Mouse (Mus musculus) kidney, postnatal 10 days (tissue): Measurements from ENCODE around the gene Nup133.
"Not testable (repeated sequence)": the region's sequence is repeated elsewhere in the genome, so short reads cannot be mapped to it uniquely, and the experiment has no call there.

Experiments
- DNase-seq: peaks from one replicate; pipeline ENCODE4 v3.0.0; 2021; ENCODE audit warnings: mixed read lengths

Nup133 gene

DNA sequence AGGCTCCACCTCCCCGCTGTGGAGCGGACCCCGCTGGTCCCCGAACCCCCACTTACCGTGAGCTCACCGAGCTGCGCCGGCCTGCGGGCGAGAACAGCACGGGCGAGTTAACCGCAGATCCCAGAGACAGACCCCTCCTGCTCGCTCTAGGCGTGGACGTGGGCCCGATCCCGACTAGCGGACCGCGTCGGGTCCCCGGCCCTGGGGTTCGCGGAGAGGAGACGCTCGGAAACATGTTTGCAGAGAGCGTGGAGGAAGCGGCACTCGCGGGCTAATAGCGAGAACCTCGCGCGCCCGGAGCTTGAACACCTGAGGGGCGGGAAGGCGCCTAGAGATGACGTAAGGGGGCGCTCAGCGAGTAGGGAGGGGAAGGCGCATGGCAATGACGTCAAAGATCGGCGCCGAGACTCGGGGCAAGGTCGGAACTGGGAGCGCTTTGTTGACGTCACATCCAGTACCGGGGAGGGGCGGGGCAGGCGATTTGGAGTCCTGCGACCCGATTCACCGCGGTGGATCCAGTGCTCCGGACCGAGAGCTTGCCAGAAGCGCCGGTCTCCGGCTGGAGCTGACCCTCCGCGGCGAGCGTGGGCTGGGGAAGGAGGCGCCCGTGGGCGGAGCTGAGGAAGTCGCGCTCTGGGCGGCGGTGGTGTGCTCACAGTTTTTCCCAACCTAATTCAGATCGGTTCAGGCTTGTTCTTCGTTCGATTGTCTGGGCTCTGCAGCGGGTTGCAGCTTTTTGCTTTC, at the start of gene Nup133:
Gene Nup133 (minus strand): TSS at position 324 of the 744 bp plus-strand sequence.
- DNase-seq, result peak; percentile 100

DNA sequence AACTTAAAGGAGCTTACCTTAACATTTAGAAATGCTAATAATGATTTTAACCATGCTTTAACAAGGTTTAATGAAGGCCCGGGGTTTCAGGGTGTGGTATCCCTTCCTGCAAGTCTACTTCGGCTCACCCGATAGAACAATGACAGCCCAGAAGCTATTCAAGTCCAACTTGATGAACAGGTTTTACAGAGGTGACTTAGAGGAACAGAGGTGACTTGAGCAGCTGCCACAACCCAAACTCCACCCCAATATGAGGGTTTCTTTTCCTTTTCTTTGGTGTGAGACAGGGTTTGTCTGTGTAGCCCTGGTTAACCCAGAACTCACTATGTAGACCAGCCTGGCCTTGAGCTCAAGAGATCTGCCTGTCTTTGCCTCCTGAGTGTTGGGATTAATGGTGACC, 44.9 kb upstream of the Nup133 start:
- no peak for DNase-seq

DNA sequence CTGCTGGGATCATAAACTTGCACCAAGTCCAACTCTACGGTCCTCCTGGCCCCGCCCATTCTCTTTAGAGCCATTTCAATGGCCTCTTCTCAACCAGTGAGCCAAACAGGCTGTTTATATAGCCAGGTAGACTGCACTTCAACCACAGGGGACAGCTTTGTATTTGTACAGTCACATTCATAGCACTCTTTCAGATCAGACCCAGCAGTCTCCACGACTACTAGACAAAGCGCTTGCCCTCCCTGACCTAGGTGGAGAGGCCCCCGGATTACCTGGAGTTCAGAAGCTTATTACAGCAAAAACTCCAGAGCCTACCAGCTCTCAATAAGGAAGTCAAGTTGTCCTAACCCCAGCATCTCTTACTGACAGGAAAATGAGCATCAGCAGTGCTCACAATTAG, 44.5 kb upstream of the Nup133 start:
- no peak for DNase-seq

DNA sequence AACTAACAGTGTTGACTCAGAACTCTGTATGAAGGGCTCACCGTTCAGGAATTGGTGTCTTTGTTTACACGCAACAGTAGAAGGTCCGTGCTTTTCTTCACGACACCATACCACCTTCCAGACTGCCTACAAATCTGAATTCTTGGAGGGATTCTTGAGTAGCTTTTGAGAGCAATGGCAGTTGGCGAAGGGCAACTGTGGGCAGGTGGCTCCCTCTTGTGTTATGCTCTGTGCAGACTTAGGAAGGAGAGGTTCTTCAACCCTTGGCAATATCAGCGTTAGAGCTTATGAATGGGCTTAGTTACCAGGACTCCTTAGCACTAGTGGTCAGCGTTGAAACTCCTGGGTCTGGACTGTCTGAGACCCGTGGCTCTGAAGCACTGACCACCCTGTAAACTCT, 43.5 kb upstream of the Nup133 start:
- peak; percentile 26 for DNase-seq

DNA sequence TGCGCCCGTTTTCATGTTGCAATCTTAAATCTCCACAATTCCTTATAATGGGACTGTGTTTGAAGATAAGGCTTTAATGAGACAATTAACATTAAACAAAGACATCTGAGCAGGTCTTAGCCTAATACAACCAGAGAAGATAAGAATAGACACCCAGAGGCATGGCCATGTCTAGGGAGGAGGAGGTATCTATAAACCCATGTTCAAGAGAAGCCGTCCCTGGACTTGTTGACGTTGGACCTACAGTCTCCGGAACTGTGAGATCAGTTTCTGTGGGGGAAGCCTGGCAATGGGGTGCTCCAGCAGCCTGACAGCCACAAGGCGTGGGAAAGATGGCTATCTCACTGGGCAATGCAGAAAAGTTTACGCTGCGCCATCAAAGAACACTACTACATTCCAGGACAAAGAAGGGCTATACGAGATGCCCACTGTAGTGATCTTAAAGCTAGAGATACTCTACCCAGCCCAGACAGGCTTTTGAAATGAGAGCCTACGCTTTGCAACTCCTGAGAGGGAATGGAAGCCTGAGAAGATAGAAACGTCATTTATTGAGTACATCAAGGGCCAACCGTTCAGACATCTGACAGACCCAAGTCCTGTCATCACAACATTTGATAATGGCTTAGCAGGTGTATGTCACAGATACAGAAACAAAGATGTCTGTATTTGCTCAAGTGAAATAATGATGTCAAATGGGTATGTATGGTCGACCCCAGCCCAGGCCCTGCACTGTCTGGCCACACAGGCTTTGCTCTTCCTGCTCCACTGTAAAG, 41.4 kb upstream of the Nup133 start:
- no peak for DNase-seq

DNA sequence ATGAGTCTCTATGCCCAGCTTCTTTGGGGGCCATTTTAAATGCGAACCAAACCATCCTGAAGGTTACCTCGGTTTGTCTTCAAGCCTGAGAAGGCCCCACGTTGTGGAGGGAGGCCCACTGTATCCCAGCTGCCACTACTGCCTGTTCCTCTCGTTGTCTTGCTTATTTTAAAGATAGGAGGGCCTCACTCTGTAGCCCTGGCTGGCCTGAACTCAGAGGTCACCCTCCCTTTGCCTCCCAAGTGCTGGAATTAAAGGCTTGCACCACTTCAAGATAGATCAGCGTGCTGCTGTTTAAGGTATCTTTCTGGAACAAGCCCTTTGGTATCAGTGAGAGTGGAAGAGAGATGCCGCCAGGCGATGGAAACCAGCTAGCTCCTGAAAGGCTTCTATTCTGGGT, 40.1 kb upstream of the Nup133 start:
- no peak for DNase-seq

DNA sequence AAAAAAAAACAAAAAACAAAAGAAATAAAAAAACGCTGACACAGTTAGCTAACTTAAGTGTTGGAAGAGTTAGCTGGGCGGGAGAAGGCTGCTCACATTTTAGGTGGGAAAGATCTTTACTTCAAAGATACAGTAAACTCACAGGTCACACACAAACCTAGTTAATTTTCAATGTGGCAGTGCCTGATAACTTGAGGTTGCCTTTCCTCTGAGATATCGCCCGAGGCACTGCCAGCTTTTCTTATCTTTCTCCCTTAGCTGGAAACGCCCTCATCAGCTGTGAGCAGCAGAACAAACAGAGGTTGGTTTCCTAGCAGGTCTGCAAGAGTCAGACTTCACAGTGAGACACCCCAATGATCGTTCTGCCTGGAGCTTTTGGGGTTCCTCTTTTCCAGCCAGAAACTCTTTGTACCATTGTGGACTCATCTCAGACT, 39.6 kb upstream of the Nup133 start:
- no peak for DNase-seq

DNA sequence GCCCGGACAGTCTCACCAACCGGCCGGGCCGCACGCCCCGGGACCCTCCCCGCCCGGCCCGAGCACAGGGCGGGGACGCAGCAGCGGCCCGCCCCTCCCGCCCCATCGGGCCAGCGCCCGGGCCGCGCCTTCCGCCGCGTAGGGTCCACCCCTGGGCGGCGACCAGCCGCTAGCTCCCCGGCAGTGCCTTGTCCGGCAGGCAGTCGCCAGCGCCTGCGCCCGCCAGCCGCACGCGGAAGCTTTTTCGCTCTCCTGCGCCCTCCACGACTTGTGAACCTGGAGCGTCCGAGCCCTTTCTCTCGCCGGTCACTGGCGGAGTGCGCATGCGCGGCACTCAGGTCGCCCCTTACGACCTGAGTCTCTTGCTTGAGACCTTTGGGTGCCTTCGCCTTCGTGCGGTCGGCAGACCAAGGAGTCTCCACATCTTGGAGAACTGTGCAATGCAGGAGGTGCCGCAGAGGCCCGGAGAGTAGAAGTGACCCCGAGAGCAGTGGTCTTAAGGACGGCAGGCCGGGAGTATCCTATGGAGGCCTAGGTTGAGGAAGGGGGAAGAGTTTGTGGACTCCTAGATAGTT, 33.8 kb upstream of the Nup133 start, which contains the start of gene Abcb10:
Gene Abcb10 (minus strand): TSS at position 297 of the 575 bp plus-strand sequence.
- peak; percentile 94 for DNase-seq

DNA sequence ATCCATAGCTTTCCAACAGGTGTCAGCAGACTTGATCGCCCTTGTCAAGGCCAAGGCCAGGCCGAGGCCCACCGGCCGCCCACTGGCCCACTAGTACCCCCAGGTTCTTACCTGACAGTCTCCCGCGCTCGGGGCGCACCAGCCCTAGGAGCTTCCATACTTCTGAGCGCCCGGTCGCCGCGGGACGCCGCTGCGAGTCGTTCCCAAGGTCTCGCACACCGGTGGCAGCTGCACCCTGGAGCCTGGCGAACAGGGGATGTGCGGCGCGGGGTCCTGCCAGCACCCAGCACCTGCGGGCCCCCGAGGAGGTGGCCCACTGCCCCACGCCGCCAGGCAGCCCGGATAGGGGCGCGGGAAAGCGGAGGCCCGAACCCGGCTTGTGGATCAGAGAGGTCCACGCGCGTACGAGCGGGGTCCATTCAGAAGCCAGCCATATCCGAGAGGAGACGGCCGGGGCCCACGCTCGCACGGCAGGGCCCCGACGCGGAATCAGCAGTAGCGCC, 33.3 kb upstream of the Nup133 start:
- no peak for DNase-seq

DNA sequence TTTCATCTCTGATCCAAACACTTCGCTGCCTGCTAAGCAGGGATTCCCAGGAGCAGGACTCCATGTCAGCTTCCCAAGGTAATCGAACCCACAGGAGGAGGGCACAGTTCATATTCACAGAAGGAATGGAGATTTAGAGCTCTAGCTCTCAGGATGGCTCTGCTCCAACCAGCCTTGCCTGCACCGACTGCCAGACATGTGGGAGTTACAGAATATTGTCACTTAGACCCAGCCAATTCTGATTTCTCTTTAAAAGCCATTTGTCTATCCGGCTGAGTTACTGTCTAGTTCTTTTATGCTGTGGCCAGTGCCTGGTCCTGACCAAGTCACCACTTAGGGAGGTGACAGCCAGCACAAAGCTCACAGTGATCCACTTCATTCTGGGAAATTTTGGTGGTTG, 32.6 kb upstream of the Nup133 start:
- peak; percentile 19 for DNase-seq

DNA sequence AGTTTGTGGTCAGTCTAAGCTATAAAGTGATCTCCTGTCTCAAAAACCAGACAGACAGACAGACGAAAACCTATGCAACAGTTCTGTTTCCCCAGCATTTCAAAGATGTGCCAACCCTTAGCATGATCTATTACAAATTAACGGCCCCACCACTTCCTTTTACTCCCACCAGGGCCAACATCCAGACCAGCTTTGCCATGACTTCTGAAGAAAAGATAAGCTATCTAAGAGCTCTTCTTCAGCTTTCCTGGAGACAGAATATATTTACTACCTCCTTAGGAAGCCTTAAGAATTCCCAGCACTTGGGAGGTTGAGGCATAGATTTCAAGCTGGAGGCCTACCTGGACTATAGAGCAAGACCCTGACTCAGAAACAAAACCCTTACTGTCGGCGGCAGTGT, 31.2 kb upstream of the Nup133 start:
- DNase-seq, result no peak

DNA sequence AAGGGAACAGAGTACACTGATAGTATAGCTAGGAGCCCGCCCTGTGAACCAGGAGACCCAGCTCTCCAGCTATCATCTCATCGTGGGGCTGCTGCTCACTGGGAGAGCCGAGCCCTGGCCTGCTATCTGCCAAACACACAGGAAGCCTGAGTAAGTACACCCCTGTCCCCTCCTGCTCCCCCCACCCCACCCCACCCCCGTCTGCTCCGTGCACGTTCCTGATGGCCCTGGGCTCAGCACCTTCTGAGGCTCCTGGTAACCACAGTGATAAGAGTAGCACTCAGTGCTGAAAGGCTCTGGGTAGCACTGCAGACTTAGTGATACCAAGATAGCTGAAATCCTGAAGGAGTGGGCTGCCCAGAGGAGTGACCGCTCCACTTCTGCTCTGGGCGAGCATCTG, 29.9 kb upstream of the Nup133 start:
- DNase-seq, result no peak

DNA sequence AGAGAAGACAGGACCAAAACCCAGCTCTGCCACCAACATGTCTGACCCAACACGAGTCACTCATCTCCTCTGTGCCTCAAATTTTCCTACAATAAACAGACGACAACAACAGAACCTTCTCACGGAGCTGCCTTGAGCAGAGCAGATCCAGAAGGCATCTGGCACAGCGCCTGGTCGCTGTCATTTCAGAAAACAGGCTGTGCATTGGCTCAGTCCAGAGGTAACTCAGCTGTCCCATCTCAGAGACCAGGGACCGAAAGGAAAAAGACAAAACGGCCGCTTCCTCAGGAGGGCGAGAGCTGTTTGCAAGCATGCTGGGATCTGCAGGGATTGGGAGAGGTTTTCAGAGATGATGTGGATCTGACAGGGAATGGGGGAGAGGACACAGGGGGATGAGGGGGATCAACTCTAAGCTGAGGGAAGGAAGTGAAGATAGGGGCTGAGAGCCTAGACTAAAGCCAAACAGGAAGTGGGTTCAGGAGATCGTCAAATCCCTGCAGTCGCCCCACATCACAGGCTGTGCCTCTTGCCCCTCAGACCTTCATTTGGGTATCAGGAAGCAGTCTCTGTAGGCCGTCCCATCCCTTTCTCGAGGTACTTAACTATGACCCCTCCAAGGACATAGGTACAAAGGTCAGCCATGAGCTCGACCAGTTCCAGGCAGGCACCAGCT, 29.2 kb upstream of the Nup133 start:
- peak; percentile 80 for DNase-seq

DNA sequence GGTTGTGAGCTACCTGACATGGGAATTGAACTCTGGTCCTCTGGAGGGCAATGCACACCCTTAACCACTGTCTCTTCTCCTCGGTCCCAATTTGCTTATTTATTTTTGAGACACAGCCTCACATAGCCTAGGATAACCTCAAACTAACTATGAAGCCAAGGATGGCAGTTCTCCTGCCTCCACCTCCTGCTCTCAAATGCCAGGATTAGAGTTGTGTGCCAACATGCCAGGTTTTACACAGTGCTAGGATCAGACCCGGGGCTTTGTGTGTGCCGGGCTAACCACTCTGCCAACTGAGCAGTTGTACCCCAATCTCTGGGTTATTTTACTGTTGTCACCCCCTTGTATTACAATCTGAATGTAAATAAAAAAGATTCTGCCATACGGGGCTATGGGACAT, 28.4 kb upstream of the Nup133 start:
- DNase-seq, result no peak

DNA sequence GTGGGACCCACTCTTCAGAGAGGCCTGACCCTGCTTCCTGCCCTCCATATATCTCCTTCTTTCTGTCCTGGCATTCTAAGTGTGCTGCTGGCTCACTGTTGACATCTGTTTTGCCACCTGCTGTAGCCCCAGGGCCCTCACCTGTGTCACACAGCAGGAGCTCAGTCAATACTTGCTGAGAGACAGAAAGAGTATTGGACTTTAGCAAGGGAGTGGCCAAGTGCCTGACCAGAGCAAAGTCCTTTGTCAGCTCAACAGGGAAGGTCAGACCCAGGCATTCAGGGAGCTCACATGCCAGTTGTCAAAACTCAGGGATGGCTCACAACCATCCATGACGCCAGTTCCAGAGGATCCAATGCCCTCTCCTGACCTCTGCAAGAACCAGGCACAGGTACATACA, 24.4 kb upstream of the Nup133 start:
- DNase-seq, result no peak

DNA sequence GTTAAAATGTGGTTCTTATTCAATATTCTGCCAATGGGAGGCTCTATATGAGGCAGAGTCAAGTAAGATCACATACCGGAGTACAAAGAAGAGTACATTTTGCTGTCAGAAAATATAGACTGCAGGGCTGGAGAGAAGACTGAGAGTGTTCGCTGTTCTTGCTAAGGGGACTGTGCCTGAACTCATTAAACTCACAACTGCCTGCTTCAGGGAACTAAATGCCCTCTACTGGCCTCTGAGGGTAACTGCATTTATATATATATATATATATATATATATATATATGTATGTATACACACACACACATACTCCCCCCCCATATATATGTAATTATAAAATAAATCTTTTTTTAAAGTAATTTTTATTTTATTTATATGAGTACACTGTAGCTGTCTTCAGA, 17.8 kb upstream of the Nup133 start:
- no peak for DNase-seq

DNA sequence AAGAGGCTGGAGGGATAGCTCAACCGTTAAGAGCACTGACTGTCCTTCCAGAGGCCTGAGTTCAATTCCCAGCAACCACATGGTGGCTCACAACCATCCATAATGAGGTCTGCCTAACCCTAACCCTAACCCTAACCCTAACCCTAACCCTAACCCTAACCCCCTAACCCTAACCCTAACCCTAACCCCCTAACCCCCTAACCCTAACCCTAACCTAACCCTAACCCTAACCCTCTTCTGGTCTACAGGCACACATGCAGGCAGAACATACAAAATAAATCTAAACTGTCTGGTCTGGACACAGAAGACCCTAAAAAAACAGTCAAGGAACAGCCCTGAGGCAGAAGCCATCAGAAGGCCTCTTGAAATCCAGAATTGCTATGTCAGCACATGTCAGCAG, 12.3 kb upstream of the Nup133 start:
- DNase-seq, result no peak

DNA sequence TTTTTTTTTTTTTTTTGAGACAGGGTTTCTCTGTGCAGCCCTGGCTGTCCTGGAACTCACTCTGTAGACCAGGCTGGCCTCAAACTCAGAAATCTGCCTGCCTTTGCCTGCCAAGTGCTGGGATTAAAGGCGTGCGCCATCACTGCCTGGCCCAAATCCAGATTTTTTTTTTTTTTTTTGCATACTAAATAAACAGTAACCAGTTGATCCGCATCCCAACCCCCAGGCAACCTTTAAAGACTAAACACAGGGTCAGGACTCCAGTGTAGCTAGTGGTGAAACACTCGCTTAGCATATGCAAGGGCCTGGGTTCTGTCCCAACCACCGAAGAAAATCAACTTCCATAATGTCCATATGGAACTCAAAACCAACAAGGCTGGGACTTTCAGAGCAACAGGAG, 11.5 kb upstream of the Nup133 start:
- not testable (repeated sequence) for DNase-seq

DNA sequence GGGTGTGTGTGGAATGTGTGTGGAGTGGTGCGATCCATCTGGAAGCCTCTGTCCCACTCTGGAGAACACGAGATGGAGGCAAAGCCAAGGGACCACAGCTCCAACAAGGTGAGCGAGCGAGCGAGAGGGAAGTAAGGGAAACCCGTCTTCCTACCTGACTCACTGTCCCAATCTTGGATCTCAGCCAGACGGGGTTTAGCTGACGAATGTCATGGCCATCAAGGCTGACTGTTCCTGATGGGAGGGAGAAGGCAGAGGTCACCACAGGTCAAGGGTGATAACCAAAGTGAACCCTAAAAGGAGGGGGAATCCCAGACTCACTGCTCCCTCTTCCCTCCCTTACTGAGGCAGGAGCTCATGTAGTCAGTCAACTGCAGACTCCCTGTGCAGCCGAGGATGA, 11.0 kb upstream of the Nup133 start:
- no peak for DNase-seq

DNA sequence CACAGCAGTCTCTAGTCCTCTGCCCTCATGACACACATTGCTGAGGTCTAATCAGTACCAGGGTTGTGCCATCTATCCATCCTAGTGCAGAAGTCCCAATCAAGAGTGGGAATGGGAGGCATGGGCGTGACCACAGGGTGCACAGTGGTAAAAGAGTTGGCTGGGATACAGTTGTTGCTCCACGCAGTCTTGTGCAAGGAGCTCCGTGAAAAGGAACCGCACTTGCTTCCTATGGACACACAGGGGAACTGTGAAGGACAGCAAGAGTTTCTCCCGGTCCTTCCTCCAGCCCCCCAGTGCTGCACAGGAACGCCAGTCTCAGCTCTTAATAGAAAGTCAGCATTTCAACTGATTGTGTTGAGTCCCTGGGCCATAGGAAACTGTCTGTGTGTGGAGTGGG, 10.4 kb upstream of the Nup133 start:
- DNase-seq, result no peak

DNA sequence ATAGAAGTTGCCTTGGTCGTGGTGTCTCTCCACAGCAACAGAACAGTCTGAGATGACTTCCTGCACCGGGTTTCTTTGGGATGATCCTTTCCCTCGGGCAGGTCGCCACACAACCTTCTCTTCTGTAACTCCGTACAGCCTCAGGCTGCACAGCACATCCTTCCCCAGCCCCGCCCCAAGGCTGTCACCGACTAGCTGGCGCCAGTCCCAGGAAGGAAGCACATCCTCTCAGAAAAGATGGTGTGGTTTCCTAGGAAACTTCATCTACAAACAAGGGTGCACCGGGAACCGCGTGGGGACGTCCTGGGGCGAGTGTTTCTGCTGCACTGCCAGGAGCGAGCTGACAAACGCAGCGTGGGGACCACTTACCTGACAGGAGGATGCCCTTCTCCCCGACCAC, 9.1 kb upstream of the Nup133 start:
- DNase-seq, result peak; percentile 28

DNA sequence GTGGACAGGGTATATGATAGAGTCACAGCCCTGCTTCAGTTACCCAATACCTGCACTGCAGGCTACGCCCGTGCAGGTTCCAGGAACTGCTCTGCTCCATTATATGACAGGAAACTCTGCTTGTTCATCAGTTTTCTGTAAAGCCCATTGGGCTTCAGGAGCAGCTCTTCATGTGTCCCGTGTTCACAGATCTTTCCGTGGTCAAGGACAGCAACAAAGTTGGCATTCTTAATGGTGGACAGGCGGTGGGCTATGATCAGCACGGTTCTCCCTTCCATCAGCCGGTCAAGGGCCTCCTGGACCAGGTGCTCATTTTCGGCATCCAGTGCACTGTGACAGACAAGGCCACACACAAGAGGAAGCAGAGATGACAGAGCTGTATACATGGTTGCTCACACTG, 5.2 kb upstream of the Nup133 start:
- no peak for DNase-seq

DNA sequence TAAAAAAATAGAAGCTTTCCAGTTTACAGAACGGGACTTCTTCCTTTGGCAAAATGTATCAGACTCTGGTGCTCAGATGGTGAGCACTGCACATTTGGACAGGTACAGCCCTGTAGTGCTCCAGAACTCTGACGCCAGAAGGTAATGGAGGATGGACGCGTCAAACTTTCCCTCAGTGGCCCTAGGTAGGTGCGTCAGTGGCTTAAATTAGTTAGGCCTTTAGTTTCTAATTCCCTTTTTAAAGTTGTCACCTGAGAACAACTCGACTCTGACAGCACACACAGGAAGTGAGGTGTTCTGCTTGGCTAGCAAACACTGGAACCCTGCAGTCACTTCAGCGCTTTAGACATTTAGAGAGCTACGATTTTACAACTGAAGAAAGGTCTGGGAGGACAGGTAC, 4.6 kb upstream of the Nup133 start:
- no peak for DNase-seq
